Mouse (Mus musculus): ENCODE measurements around the gene Fzd10.

Gene Fzd10

GRCm38 (mm10) chr5:128603693-128604092, 3.0 kb downstream of the Fzd10 start:
- DNase-seq: no peak

- no peak for DNase-seq
These were observed 6.0 kb downstream of the Fzd10 start for GRCm38 (mm10) chr5:128606596-128606995.

- no peak for DNase-seq
These were observed 8.4 kb downstream of the Fzd10 start for GRCm38 (mm10) chr5:128609091-128609490.

GRCm38 (mm10) chr5:128617621-128618020, 17.0 kb downstream of the Fzd10 start:
- DNase-seq: no peak

- DNase-seq: no peak
These were observed 19.3 kb downstream of the Fzd10 start for GRCm38 (mm10) chr5:128619987-128620386.

GRCm38 (mm10) chr5:128620408-128620807, 19.8 kb downstream of the Fzd10 start:
- DNase-seq: no peak

GRCm38 (mm10) chr5:128627763-128628162, 27.1 kb downstream of the Fzd10 start:
- no peak for DNase-seq

GRCm38 (mm10) chr5:128636648-128637047, 36.0 kb downstream of the Fzd10 start:
- no peak for DNase-seq

- no peak for DNase-seq
These were observed 36.7 kb downstream of the Fzd10 start for GRCm38 (mm10) chr5:128637071-128638015.

GRCm38 (mm10) chr5:128638716-128639115, 38.1 kb downstream of the Fzd10 start:
- no peak for DNase-seq

- DNase-seq: no peak
These were observed 42.4 kb downstream of the Fzd10 start for GRCm38 (mm10) chr5:128643065-128643464.

- no peak for DNase-seq
These were observed 45.1 kb downstream of the Fzd10 start for GRCm38 (mm10) chr5:128645720-128646119.

- no peak for DNase-seq
These were observed 45.6 kb downstream of the Fzd10 start for GRCm38 (mm10) chr5:128646286-128646685.

- no peak for DNase-seq
These were observed 46.6 kb downstream of the Fzd10 start for GRCm38 (mm10) chr5:128647221-128647730.

GRCm38 (mm10) chr5:128649336-128649897, 48.8 kb downstream of the Fzd10 start:
- no peak for DNase-seq

All from kidney, adult 9 months (tissue).